Mouse (Mus musculus): ENCODE results near the gene Apobec4. TPM values are rescaled to one million over a fixed set of nuclear protein-coding genes. Genes with fewer than 3 reads are reported as not detected.

The Apobec4 gene
- polyA plus RNA-seq, 1 experiment from 2014 or later: not detected

DNA sequence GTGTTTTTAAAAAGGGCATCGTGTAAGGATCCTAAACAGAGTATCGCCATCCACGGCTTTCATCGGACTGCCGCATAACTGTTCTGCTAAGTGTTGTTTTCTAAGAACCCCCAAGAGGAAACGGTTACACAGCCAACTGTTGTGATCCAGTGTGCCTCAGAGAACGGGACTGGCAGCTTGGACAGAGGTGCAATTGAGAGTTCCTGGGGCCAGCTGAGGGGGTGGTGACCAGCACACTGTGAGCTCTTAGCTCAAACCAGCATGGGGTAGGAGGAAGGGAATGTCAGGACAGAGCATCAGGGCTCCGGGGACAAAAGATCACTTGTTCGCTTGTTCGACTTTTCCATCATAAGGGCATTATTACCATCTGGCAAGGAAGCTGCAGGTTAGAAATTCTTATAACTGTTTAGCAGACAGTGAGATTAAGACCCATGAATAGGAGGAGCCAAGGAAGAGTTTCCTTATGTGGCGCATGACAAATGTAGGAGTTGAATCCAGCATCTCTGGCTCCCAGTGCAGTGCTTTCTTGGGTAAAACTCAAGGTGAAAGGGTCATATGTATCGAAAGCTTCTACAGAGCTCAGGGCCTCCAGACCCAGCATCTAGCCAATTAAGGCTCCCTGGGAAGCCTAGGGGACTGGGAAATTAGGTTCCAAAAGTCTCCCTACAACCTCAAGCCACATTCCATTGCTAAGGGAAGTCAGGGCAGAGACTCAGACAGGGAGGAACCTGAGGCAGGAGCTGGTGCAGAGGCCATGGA, 42.6 kb downstream of the Apobec4 start:
- Histone ChIP-seq H3K9me3 (no peaks in the 10 kb centered on the region), H3K27me3 (no peaks in the 10 kb centered on the region), H3K4me3 (no peak overlapping the region), H3K4me1 (peaks cover 20% of the 10 kb centered on the region; the same call in 1 of the 2 replicates), H3K9ac (no peak overlapping the region), H3K4me2 (replicated peaks) (no peak overlapping the region), H3K27ac (peak overlapping the region; percentile 69; the same call in 1 of the 2 replicates), H3K36me3 (no peaks in the 10 kb centered on the region)
- 50% methylated on average over 12 of the region's 12 CpGs for WGBS
- ATAC-seq (ENCODE audit: low FRiP score, low read depth): peak; percentile 43; the same call in 1 of the 2 replicates

DNA sequence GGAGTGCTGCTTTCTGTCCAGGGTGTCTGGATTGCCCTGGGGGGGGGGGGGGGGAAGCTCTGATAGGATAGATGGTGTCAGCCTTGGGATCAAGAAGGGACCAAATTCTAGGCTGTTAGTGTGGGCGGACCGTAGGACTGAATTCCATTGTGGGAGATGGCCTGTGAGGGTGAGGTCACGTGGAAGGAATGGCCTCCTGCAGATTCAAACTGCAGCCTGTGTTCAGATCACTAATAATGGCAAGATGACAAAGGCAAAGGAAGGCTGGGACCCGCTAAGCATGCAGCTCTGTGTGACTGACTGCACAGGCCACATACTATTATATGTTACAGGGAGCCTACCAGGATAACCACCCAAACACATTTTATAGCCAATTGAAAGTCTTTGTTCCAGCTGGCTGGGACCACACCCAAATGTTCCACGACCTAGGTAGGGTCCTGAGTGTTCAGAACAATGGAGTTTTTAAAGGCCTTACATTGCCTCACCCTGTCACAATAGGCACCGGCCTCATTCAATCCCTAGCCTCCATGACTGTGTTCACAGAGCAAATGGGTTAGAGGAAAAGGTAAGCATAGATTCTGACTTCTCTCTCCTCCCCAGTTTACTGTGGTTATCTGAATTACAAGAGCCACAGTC, 43.3 kb downstream of the Apobec4 start:
- H3K27me3 ChIP-seq: no peaks in the 10 kb centered on the region
- H3K4me2 ChIP-seq (replicated peaks): no peak overlapping the region
- no peaks in the 10 kb centered on the region for H3K9me3 ChIP-seq
- no peaks in the 10 kb centered on the region for H3K36me3 ChIP-seq
- H3K4me3 ChIP-seq: no peak overlapping the region
- H3K27ac ChIP-seq: no peak overlapping the region
- peaks cover 20% of the 10 kb centered on the region; the same call in 1 of the 2 replicates for H3K4me1 ChIP-seq
- 68% methylated on average over 6 of the region's 6 CpGs for WGBS
- no peak overlapping the region for H3K9ac ChIP-seq
- no peak for ATAC-seq (ENCODE audit: low FRiP score, low read depth)

- no peaks in the 10 kb centered on the region for H3K9me3 ChIP-seq
- WGBS: 80% methylated on average over 8 of the region's 8 CpGs
- no peaks in the 10 kb centered on the region for H3K36me3 ChIP-seq
- H3K4me1 ChIP-seq: peaks cover 24% of the 10 kb centered on the region
- no peak for ATAC-seq (ENCODE audit: low FRiP score, low read depth)
- H3K9ac ChIP-seq: no peak overlapping the region
- H3K4me2 ChIP-seq (replicated peaks): no peak overlapping the region
- no peak overlapping the region for H3K4me3 ChIP-seq
- no peak overlapping the region for H3K27ac ChIP-seq
- no peaks in the 10 kb centered on the region for H3K27me3 ChIP-seq
These were observed 45.4 kb downstream of the Apobec4 start for GRCm38 (mm10) chr1:152795688-152796255.

DNA sequence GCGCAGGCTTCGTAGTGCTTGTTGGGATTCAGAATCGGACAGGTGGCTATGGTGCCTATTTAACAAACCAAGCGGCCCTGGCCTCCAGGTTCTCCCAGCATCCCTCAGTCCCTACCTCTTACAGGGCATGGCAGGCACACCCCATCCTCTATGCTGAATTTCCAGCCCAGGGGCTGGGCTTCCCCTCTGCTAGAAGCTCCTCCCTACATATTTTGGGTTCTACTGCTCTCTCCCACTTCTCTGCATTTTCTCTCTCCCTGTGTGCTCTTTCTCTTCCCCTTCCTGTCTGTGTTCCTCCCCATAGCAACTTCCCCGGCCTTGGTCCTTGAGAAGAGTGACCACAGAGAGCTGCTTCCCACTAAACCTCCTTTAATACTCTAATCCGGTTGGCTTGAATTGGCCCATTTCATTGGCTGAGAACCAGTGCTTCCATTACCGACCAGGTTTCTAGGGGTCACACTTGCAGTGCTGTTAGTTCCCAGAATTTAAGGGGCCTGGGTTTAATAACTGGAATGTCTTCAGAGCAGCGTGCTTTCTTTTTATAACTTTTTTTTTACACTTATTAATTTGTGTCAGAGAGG, 46.4 kb downstream of the Apobec4 start:
- Histone ChIP-seq H3K4me1 (peaks cover 18% of the 10 kb centered on the region), H3K4me3 (no peak overlapping the region), H3K9me3 (no peaks in the 10 kb centered on the region), H3K27me3 (no peaks in the 10 kb centered on the region), H3K36me3 (no peaks in the 10 kb centered on the region), H3K4me2 (replicated peaks) (no peak overlapping the region), H3K27ac (no peak overlapping the region), H3K9ac (no peak overlapping the region)
- WGBS: 81% methylated on average over 8 of the region's 8 CpGs
- ATAC-seq (ENCODE audit: low FRiP score, low read depth): no peak

DNA sequence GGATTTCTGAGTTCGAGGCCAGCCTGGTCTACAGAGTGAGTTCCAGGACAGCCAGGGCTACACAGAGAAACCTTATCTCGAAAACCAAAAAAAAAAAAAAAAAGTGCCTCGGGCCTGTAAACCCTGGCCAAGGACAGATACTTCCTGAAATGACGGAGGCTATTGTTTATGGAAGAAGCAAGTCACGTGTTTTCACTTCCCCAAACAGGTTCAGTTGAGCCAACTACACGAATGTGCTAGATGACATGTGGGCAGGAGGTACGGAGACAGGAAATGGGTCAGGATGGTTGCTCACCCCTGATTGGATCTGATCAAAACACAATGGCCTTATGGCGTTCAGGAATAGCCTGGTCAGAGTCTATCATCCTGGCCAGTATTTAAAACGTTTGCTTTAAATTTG, 47.8 kb downstream of the Apobec4 start:
- H3K27ac ChIP-seq: no peak overlapping the region
- 77% methylated on average over 9 of the region's 9 CpGs for whole genome bisulfite sequencing
- ATAC-seq (ENCODE audit: low FRiP score, low read depth): no peak
- H3K4me3 ChIP-seq: no peak overlapping the region
- peaks cover 10% of the 10 kb centered on the region for H3K4me1 ChIP-seq
- H3K4me2 ChIP-seq (replicated peaks): no peak overlapping the region
- no peaks in the 10 kb centered on the region for H3K36me3 ChIP-seq
- no peaks in the 10 kb centered on the region for H3K9me3 ChIP-seq
- H3K9ac ChIP-seq: no peak overlapping the region
- H3K27me3 ChIP-seq: no peaks in the 10 kb centered on the region

- Histone ChIP-seq H3K9ac (no peak within 1 kb of the TSS), H3K4me2 (replicated peaks) (no peak within 1 kb of the TSS), H3K27me3 (no peaks in the 10 kb centered on the region), H3K36me3 (no peaks in the 10 kb centered on the region), H3K27ac (no peak within 1 kb of the TSS), H3K9me3 (no peaks in the 10 kb centered on the region), H3K4me1 (peaks cover 10% of the 10 kb centered on the region), H3K4me3 (no peak within 1 kb of the TSS)
- peak; percentile 89 for ATAC-seq (ENCODE audit: low FRiP score, low read depth)
- WGBS: 11% methylated on average over 2 of the region's 2 CpGs
These were observed 49.5 kb downstream of the Apobec4 start, which contains the start of gene Ncf2 for GRCm38 (mm10) chr1:152799897-152800296. TSS of gene Ncf2 (plus strand) at chr1:152800194.

- Histone ChIP-seq H3K36me3 (no peaks in the 10 kb centered on the region), H3K4me2 (replicated peaks) (no peak overlapping the region), H3K4me1 (peaks cover 10% of the 10 kb centered on the region), H3K9me3 (no peaks in the 10 kb centered on the region), H3K27ac (no peak overlapping the region), H3K27me3 (no peaks in the 10 kb centered on the region), H3K9ac (no peak overlapping the region), H3K4me3 (no peak overlapping the region)
- WGBS: 86% methylated on average over 13 of the region's 13 CpGs
- ATAC-seq (ENCODE audit: low FRiP score, low read depth): no peak
These were observed 50.4 kb downstream of the Apobec4 start for GRCm38 (mm10) chr1:152800633-152801176.

GRCm38 (mm10) chr1:152804907-152805306, 54.6 kb downstream of the Apobec4 start:
- no peaks in the 10 kb centered on the region for H3K27me3 ChIP-seq
- no peaks in the 10 kb centered on the region for H3K9me3 ChIP-seq
- H3K4me2 ChIP-seq (replicated peaks): no peak overlapping the region
- H3K9ac ChIP-seq: no peak overlapping the region
- H3K4me3 ChIP-seq: no peak overlapping the region
- H3K36me3 ChIP-seq: no peaks in the 10 kb centered on the region
- H3K4me1 ChIP-seq: peaks cover 16% of the 10 kb centered on the region
- WGBS: 82% methylated on average over 6 of the region's 6 CpGs
- no peak for ATAC-seq (ENCODE audit: low FRiP score, low read depth)
- H3K27ac ChIP-seq: no peak overlapping the region

Other genes starting within 250 kb of the Apobec4 start
- gene Rgl1, start 15.8 kb downstream of the Apobec4 start, polyA plus RNA-seq (2015; fragmentation: Nextera tagmentation; extraction: Ambion mirVana): 36.4 and 41.7 TPM in 2 replicates
- gene Arpc5, start 16.0 kb downstream of the Apobec4 start, polyA plus RNA-seq (2015; fragmentation: Nextera tagmentation; extraction: Ambion mirVana): 210 and 213 TPM in 2 replicates
- gene Ncf2, start 49.6 kb downstream of the Apobec4 start, polyA plus RNA-seq (2015; fragmentation: Nextera tagmentation; extraction: Ambion mirVana): 3.5 and 3.8 TPM in 2 replicates
- 28.0 and 29.3 TPM in 2 replicates for gene Smg7, start 152.1 kb downstream of the Apobec4 start, polyA plus RNA-seq (2015; fragmentation: Nextera tagmentation; extraction: Ambion mirVana)
- 0.91 and 1.5 TPM in 2 replicates for gene Nmnat2, start 204.4 kb downstream of the Apobec4 start, polyA plus RNA-seq (2015; fragmentation: Nextera tagmentation; extraction: Ambion mirVana)